Comparison of ENCODE assay signal across 7 mouse cellular contexts in the genomic region with DNA sequence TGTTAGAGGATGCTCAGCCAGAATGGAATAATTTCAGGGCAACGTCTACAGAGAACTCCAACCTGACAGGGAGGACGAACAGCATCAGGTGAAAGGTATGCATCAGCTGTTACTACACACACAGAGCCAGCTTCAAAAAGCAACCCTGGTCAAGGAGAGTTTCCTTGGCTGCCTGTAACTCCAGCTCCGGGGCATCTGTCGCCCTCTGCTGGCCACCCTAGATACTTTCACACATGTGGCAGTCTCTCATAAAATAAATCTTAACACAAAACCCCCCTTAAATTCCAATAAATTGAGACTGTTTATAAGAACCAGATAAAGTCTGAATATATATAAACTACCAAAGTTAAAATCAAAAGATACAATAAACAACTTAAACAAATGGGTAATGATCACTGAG. TPM values are rescaled to one million over a fixed set of nuclear protein-coding genes. Genes with fewer than 3 reads are reported as not detected.
DNase-seq lines count a peak whose midpoint lies in the region; TF ChIP-seq lines count a peak whose summit lies in the region.

No protein-coding gene starts in this region.

- H3K4me3 ChIP-seq in CH12.LX (replicated peaks in 1 of 3; ENCODE audit: low read depth in 2 of 3, low read length in 2 of 3, poor library complexity in 1 of 3) (no peak overlapping the region), MEL (ENCODE audit: control insufficient read depth in 1 of 2, insufficient read depth in 1 of 2, low read depth in 2 of 2, low read length in 2 of 2) (no peak overlapping the region)
- H3K4me3 ChIP-seq in small intestine, adult 2 months (ENCODE audit: low read depth, low read length) = no peak overlapping the region

- H3K9ac ChIP-seq in CH12.LX (ENCODE audit: insufficient read depth, low read depth) (no peak overlapping the region), MEL (ENCODE audit: control insufficient read depth, low read depth, low read length, poor library complexity, severe bottlenecking) (no peak overlapping the region)

- H3K27ac ChIP-seq in CH12.LX (ENCODE audit: insufficient read depth, low read depth) (no peak overlapping the region), MEL (ENCODE audit: control insufficient read depth, low read depth, low read length) (no peak overlapping the region)
- no peak overlapping the region for H3K27ac ChIP-seq in small intestine, adult 2 months (ENCODE audit: insufficient read depth, low read depth, low read length)

- no peaks in the 10 kb centered on the region for H3K9me3 ChIP-seq in CH12.LX (replicated peaks; ENCODE audit: low read length)
- H3K9me3 ChIP-seq in MEL (replicated peaks; ENCODE audit: insufficient read depth, low read length) = no peaks in the 10 kb centered on the region

- TF ChIP-seq CTCF in CH12.LX (conservative IDR thresholded peaks at IDR 0.05 in 1 of 2, IDR thresholded peaks at IDR 0.05 in 1 of 2; ENCODE audit: low read depth in 2 of 2, low read length in 2 of 2) (peak; percentile 76 to 78), MEL (IDR thresholded peaks at IDR 0.05 in 2 of 3, conservative IDR thresholded peaks at IDR 0.05 in 1 of 3; ENCODE audit: control insufficient read depth in 1 of 3, insufficient read depth in 1 of 3, low read depth in 2 of 3, low read length in 3 of 3, poor library complexity in 1 of 3, severe bottlenecking in 1 of 3) (peak; percentile 77 to 88 (median 77))
- peak; percentile 78; the same call in 1 of the 2 replicates for TF ChIP-seq CTCF in small intestine, adult 2 months (IDR thresholded peaks at IDR 0.05; ENCODE audit: extremely low read depth, insufficient read length, insufficient replicate concordance, low read depth, low read length)

- in situ Hi-C loops in CH12.LX (cut with MboI; ENCODE audit: low pct_ligation_motif_present, low pct_unique_long_range_greater_than_20kb, low sequenced_read_pairs) = loop anchor here (10.0 kb wide), 1 partner anchor 67 kb away; no protein-coding TSS in a partner anchor

- intact Hi-C loops in left cerebral cortex, postnatal 4 days (cut with DNase I) = loop anchor here (5.0 kb wide), 2 partner anchors 74 to 199 kb away; no protein-coding TSS in a partner anchor

- DNase-seq in kidney, adult 9 months = peak; percentile 26
- DNase-seq in kidney, adult 11 months = no peak
- DNase-seq in CH12.LX (ENCODE audit: extremely low read depth) = peak; percentile 43
- peak; percentile 61 for DNase-seq in MEL (ENCODE audit: low read depth, low spot score)
- DNase-seq in embryo, embryonic 10.5 days (ENCODE audit: low spot score) = peak; percentile 65
- peak; percentile 66 for DNase-seq in left cerebral cortex, postnatal 4 days

- H3K4me1 ChIP-seq in CH12.LX (ENCODE audit: control insufficient read depth in 1 of 2, insufficient read depth in 2 of 2) (no peaks in the 10 kb centered on the region), MEL (ENCODE audit: control insufficient read depth in 1 of 2, insufficient read depth in 2 of 2, low read length in 2 of 2) (no peaks in the 10 kb centered on the region)
- H3K4me1 ChIP-seq in small intestine, adult 2 months (ENCODE audit: control insufficient read depth, insufficient read depth, insufficient read length, low read length) = no peaks in the 10 kb centered on the region

- dilution Hi-C loops in CH12.LX (cut with MboI; ENCODE audit: extremely low pct_ligation_motif_present, extremely low pct_unique_long_range_greater_than_20kb, low sequenced_read_pairs) = no loop called here

- H3K27me3 ChIP-seq in CH12.LX (replicated peaks) = peaks cover 43% of the 10 kb centered on the region
- peaks cover 6% of the 10 kb centered on the region in 2 experiments for H3K27me3 ChIP-seq in MEL (ENCODE audit: control insufficient read depth in 1 of 2, insufficient read depth in 2 of 2, low read length in 2 of 2)
- no peaks in the 10 kb centered on the region for H3K27me3 ChIP-seq in small intestine, adult 2 months (ENCODE audit: control insufficient read depth, insufficient read depth, low read length)

- no peak for TF ChIP-seq POLR2A in CH12.LX (IDR thresholded peaks at IDR 0.05; ENCODE audit: low read depth, low read length)
- no peak for TF ChIP-seq POLR2A in MEL (IDR thresholded peaks at IDR 0.05; ENCODE audit: control insufficient read depth in 1 of 2, insufficient read depth in 1 of 2, low read depth in 1 of 2, low read length in 2 of 2, poor library complexity in 1 of 2)
- TF ChIP-seq POLR2A in small intestine, adult 2 months (IDR thresholded peaks at IDR 0.05; ENCODE audit: low read depth, low read length) = no peak

- peak; percentile 51 for TF ChIP-seq RAD21 in CH12.LX (IDR thresholded peaks at IDR 0.05; ENCODE audit: low read depth, low read length)
- peak; percentile 37 for TF ChIP-seq RAD21 in MEL (IDR thresholded peaks at IDR 0.05; ENCODE audit: low read depth, low read length)

- no peak overlapping the region for H3K4me2 ChIP-seq in CH12.LX (ENCODE audit: insufficient read depth, low read depth, poor library complexity, severe bottlenecking)

- H3K79me2 ChIP-seq in CH12.LX (replicated peaks; ENCODE audit: control insufficient read depth, extremely low read depth, insufficient read depth, poor library complexity, severe bottlenecking) (no peaks in the 10 kb centered on the region), MEL (ENCODE audit: control insufficient read depth, insufficient read depth, low read length, poor library complexity) (no peaks in the 10 kb centered on the region)

- no peaks in the 10 kb centered on the region for H3K36me3 ChIP-seq in CH12.LX (replicated peaks in 1 of 2; ENCODE audit: control insufficient read depth in 1 of 2, insufficient read depth in 1 of 2, low read length in 1 of 2)
- no peaks in the 10 kb centered on the region for H3K36me3 ChIP-seq in MEL (ENCODE audit: control insufficient read depth in 1 of 2, insufficient read depth in 2 of 2, low read length in 2 of 2)
- no peaks in the 10 kb centered on the region for H3K36me3 ChIP-seq in small intestine, adult 2 months (ENCODE audit: control insufficient read depth, insufficient read depth, low read length)

- TF ChIP-seq EP300 in CH12.LX (IDR thresholded peaks at IDR 0.05; ENCODE audit: low read length) (no peak), MEL (IDR thresholded peaks at IDR 0.05; ENCODE audit: low read depth in 1 of 2, low read length in 2 of 2) (no peak)

- 7% methylated on average over 4 of the region's 4 CpGs for WGBS in small intestine, adult 2 months

TF ChIP-seq in CH12.LX, 34 proteins besides CTCF, POLR2A, EP300 and RAD21:
- TF ChIP-seq TBP (conservative IDR thresholded peaks at IDR 0.05; ENCODE audit: low read depth, low read length) (no peak), HCFC1 (IDR thresholded peaks at IDR 0.05; ENCODE audit: low read depth, low read length) (no peak), SMC3 (IDR thresholded peaks at IDR 0.05; ENCODE audit: low read depth, low read length) (peak; percentile 54)

TF ChIP-seq in MEL, 35 proteins besides CTCF, POLR2A, EP300 and RAD21:
- TF ChIP-seq SMC3 (IDR thresholded peaks at IDR 0.05; ENCODE audit: low read depth, low read length) (peak; percentile 66), NELFE (IDR thresholded peaks at IDR 0.05; ENCODE audit: low read depth, low read length) (no peak), UBTF (IDR thresholded peaks at IDR 0.05; ENCODE audit: borderline replicate concordance, insufficient read depth, low read depth, low read length) (no peak), MYC (IDR thresholded peaks at IDR 0.05; ENCODE audit: low read depth, low read length) (no peak)
TF ChIP-seq in MEL: peak in this region for 1.

RNA-seq across cellular contexts. Expression of a gene that starts 27.3 kb away (rescaled TPM):
- 0.17 TPM in 1 of 2 replicates, not detected in the other for total RNA-seq in CH12.LX (2012; rRNA removed)
- not detected in 2 replicates for total RNA-seq in CH12.LX (2014; rRNA removed)
- polyA plus RNA-seq in CH12.LX (2012; ENCODE audit: insufficient read length, low read depth) = not detected in 2 replicates
- not detected in 2 replicates for total RNA-seq in MEL (2012; rRNA removed)
- polyA plus RNA-seq in MEL (2012; ENCODE audit: insufficient read depth in 1 of 2, insufficient read length in 2 of 2, low read depth in 1 of 2, low replicate concordance in 2 of 2, missing spikeins in 1 of 2) = not detected
- total RNA-seq in left cerebral cortex, postnatal 4 days (2021) = under 1 TPM; 0.18 to 0.79 TPM
- polyA plus RNA-seq in small intestine, adult 2 months (2012; rRNA removed) = not detected in 2 replicates
